Mouse (Mus musculus) thymus, postnatal 14 days (tissue): ENCODE results near the gene Rara.
A peak's percentile ranks its signal among the peaks of the same experiment; 100 is the strongest.
"Not testable (repeated sequence)": the region's sequence is repeated elsewhere in the genome, so short reads cannot be mapped to it uniquely, and the experiment has no call there.

ENCODE experiments used
- DNase-seq: peaks from one replicate; pipeline ENCODE4 v3.0.0; 2021

The Rara gene

GRCm38 (mm10) chr11:98922851-98923711, 4.5 kb upstream of the Rara start:
- not testable (repeated sequence) for DNase-seq

GRCm38 (mm10) chr11:98924633-98925175, 2.9 kb upstream of the Rara start:
- DNase-seq, result no peak

GRCm38 (mm10) chr11:98925265-98925721, 2.3 kb upstream of the Rara start:
- no peak for DNase-seq

- DNase-seq, result no peak
Observed at GRCm38 (mm10) chr11:98925868-98926311, 1.7 kb upstream of the Rara start.

GRCm38 (mm10) chr11:98926553-98926952, 1.1 kb upstream of the Rara start:
- DNase-seq, result no peak

- no peak for DNase-seq
Observed at GRCm38 (mm10) chr11:98928186-98928893, 722 bp downstream of the Rara start.

- DNase-seq, result no peak
Observed at GRCm38 (mm10) chr11:98929503-98929902, 1.9 kb downstream of the Rara start.

GRCm38 (mm10) chr11:98930127-98930601, 2.5 kb downstream of the Rara start:
- no peak for DNase-seq

- DNase-seq, result peak; percentile 9
Observed at GRCm38 (mm10) chr11:98930773-98931512, 3.3 kb downstream of the Rara start.

- peak; percentile 5 for DNase-seq
Observed at GRCm38 (mm10) chr11:98931513-98932292, 4.1 kb downstream of the Rara start.

- peak; percentile 36 for DNase-seq
Observed at GRCm38 (mm10) chr11:98932293-98933091, 4.9 kb downstream of the Rara start.

GRCm38 (mm10) chr11:98933151-98933550, 5.5 kb downstream of the Rara start:
- peak; percentile 77 for DNase-seq

GRCm38 (mm10) chr11:98933847-98934246, 6.2 kb downstream of the Rara start:
- DNase-seq, result not testable (repeated sequence)

- no peak for DNase-seq
Observed at GRCm38 (mm10) chr11:98934367-98934766, 6.7 kb downstream of the Rara start.

GRCm38 (mm10) chr11:98935123-98935522, 7.5 kb downstream of the Rara start:
- DNase-seq, result no peak

GRCm38 (mm10) chr11:98936170-98936569, 8.6 kb downstream of the Rara start:
- DNase-seq, result no peak

- DNase-seq, result peak; percentile 27
Observed at GRCm38 (mm10) chr11:98936606-98937409, 9.2 kb downstream of the Rara start.

- DNase-seq, result peak; percentile 92
Observed at GRCm38 (mm10) chr11:98937410-98937913, 9.8 kb downstream of the Rara start.

GRCm38 (mm10) chr11:98937914-98938694, 10.5 kb downstream of the Rara start:
- DNase-seq, result peak; percentile 84
